Mouse (Mus musculus) cortical plate, adult 2 months (tissue): ENCODE measurements around the gene Brms1. TPM values are rescaled to one million over a fixed set of nuclear protein-coding genes. Genes with fewer than 3 reads are reported as not detected.
A peak's percentile ranks its signal among the peaks of the same experiment; 100 is the strongest.

Source experiments
- H3K27ac ChIP-seq: fragments of 200-500 bp; 2 replicates; pipeline ENCODE4 v1.5.1; 2012; ENCODE audit warnings: low read length, control low read depth, inconsistent platforms; ENCODE audit not compliant: insufficient read depth
- H3K4me1 ChIP-seq: fragments of 200-500 bp; 2 replicates; pipeline ENCODE4 v1.6.1; 2011; ENCODE audit warnings: low read length; ENCODE audit not compliant: control insufficient read depth, insufficient read depth
- H3K4me3 ChIP-seq: fragments of 200-500 bp; 2 replicates; pipeline ENCODE4 v1.5.1; 2011; ENCODE audit warnings: mild to moderate bottlenecking, low read length, control low read depth; ENCODE audit not compliant: insufficient read depth
- CTCF ChIP-seq: fragments of 200-500 bp; IDR thresholded peaks from 2 replicates; pipeline ENCODE4 v1.5.1; 2011; ENCODE audit warnings: mild to moderate bottlenecking, control low read depth, low read length; ENCODE audit not compliant: insufficient read depth; ENCODE audit errors: extremely low read depth
- POLR2A ChIP-seq: fragments of 200-500 bp; IDR thresholded peaks from 2 replicates; pipeline ENCODE4 v1.6.1; 2011; ENCODE audit warnings: mild to moderate bottlenecking, low read length, control low read depth; ENCODE audit not compliant: insufficient read depth; ENCODE audit errors: extremely low read depth
- polyA plus RNA-seq: library from polyadenylated mRNA; depleted of rRNA; stranded (reverse); fragments of >200 nt; gene quantifications from 2 replicates; pipeline ENCODE4 v1.2.3, GENCODE M21; 2012

Gene Brms1
- polyA plus RNA-seq, 1 experiment: 34.8 TPM

DNA sequence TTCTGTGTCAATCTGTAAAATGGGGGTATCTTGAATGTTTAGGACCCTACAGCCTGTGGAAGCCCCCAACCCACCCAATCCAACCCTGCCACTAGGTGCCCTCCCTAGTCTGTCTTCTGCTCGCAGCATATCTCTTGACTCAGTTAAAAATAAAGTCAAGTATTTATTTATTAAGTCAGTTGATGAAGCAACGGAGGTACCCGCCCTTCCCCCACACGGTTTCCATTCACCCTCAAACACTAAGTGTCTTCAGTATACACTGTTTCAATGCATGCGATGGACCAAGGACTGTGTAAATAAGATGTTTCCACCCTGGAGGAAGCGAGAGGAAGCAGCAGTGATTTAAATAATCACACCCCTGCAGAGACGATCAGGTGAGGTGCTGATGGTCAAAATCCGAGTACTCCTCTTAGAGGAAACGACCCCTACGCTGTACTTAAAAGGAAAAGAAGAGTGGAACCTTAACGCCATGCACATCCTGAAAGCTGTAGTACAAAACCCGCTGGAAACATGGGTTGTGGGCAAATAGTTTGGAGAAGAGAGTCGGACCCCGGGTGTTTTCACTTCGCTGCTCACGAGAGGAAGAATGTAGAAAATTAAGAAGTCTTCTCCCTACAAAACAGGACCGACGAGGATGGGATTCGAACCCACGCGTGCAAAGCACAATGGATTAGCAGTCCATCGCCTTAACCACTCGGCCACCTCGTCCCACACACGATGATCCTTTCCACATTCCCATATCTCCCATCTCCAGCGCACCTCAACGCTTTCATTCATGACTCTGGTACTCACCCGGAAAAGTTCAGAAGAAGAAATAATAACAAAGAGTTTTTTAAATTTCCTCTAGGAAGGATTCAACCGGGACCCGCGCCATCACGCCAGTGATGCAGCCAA is 3.2 kb upstream of the Brms1 start:
- TF ChIP-seq CTCF (no peak), POLR2A (no peak)
- H3K27ac ChIP-seq: no peak overlapping the region

GRCm38 (mm10) chr19:5038709-5039156 is 2.4 kb upstream of the Brms1 start, which contains the start of the genes B4gat1 and AC124502.3:
Gene B4gat1, plus strand, starts transcription at chr19:5038826.
Gene AC124502.3, plus strand, starts transcription at chr19:5038891.
- TF ChIP-seq POLR2A (peak; percentile 83), CTCF (no peak)
- H3K4me3 ChIP-seq: peak within 1 kb of the TSS; percentile 65

More for the DNA sequence above, 3.2 kb upstream of the Brms1 start:
- H3K4me3 ChIP-seq: peak overlapping the region; percentile 65
- H3K4me1 ChIP-seq: no peaks in the 10 kb centered on the region

DNA sequence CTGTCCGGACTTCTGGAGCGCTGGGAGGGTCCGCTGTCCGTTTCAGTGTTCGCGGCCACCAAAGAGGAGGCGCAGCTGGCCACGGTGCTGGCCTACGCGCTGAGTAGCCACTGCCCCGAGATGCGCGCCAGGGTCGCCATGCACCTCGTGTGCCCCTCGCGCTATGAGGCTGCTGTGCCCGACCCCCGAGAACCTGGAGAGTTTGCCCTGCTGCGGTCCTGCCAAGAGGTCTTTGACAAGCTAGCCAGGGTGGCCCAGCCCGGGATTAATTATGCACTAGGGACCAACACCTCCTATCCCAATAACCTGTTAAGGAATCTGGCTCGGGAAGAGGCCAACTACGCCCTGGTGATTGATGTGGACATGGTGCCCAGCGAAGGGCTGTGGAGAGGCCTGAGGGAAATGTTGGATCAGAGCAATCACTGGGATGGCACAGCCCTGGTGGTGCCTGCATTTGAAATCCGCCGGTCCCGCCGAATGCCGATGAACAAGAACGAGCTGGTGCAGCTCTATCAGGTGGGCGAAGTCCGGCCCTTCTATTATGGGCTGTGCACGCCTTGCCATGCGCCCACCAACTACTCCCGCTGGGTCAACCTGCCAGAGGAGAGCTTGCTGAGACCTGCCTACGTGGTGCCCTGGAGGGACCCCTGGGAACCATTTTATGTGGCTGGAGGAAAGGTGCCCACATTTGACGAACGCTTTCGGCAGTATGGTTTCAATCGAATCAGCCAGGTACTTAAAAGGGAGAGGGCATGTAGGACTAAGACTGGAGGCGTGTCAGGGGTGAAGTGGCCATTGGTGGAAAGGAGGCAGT is 1.6 kb upstream of the Brms1 start:
- peak overlapping the region; percentile 62 for H3K27ac ChIP-seq
- H3K4me1 ChIP-seq: no peaks in the 10 kb centered on the region
- H3K4me3 ChIP-seq: peak overlapping the region; percentile 65
- TF ChIP-seq POLR2A (no peak), CTCF (no peak)

More at GRCm38 (mm10) chr19:5038709-5039156, 2.4 kb upstream of the Brms1 start, which contains the start of the genes B4gat1 and AC124502.3:
- Histone ChIP-seq H3K4me1 (no peaks in the 10 kb centered on the region), H3K27ac (peak within 1 kb of the TSS; percentile 62)

- H3K27ac ChIP-seq: no peak overlapping the region
- peak overlapping the region; percentile 65 for H3K4me3 ChIP-seq
Measured at GRCm38 (mm10) chr19:5041588-5041987, 434 bp downstream of the Brms1 start.

GRCm38 (mm10) chr19:5045531-5045930 is 4.4 kb downstream of the Brms1 start:
- TF ChIP-seq CTCF (no peak), POLR2A (no peak)
- Histone ChIP-seq H3K27ac (peak overlapping the region; percentile 13; the same call in 1 of the 2 replicates), H3K4me3 (no peak overlapping the region), H3K4me1 (peaks cover 13% of the 10 kb centered on the region)

More at GRCm38 (mm10) chr19:5041588-5041987, 434 bp downstream of the Brms1 start:
- peaks cover 2% of the 10 kb centered on the region; the same call in 1 of the 2 replicates for H3K4me1 ChIP-seq
- no peak for TF ChIP-seq CTCF
- no peak for TF ChIP-seq POLR2A

DNA sequence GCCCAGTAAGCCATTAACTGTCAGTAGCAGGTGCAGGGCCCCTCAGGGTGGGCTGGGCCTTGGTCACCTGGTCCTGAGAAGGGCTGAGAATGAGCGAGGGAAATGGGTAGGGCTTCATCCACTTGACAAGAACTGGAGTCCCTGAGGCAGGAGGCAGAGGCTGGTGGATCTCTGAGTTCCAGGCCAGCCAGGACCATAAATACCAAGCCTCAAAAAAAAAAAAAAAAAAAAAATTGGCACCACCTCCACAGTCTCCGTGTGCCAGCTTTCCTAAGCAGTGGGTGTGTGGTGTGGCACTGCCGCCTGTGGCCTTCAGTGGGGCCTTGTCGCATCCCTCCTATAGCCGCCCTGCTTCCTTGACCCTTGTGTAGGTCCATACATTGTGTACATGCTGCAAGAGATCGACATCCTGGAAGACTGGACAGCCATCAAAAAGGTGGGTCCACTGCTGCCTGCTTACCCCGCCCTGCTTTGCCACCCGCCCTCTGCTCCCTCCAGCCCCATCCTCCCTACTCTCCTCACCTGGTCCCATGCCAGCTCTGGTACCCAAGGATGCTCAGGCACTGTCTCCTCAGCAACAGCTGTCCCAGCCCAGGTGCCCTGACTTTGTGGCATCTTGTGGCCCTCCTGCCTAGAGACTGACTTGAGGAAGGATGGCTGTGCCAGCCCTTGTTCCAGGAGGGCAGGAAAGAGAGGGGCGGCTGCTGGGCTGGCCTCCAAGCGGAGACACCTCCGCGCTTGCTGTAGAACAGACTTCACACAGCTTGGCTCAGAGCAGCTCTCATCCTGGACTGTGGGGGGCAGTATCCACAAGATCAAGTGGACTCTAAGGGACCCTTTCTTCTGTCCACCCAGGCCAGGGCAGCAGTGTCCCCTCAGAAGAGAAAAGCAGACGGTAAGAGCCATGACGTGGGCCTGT is 7.2 kb downstream of the Brms1 start:
- Histone ChIP-seq H3K27ac (peak overlapping the region; percentile 96), H3K4me1 (peaks cover 13% of the 10 kb centered on the region), H3K4me3 (peak overlapping the region; percentile 36)
- TF ChIP-seq CTCF (peak; percentile 33; the same call in 1 of the 2 replicates), POLR2A (peak; percentile 50)

- no peak for TF ChIP-seq CTCF
- no peak for TF ChIP-seq POLR2A
- Histone ChIP-seq H3K27ac (peak overlapping the region; percentile 94), H3K4me3 (no peak overlapping the region), H3K4me1 (peaks cover 13% of the 10 kb centered on the region)
Measured at GRCm38 (mm10) chr19:5049325-5049724, 8.2 kb downstream of the Brms1 start.

DNA sequence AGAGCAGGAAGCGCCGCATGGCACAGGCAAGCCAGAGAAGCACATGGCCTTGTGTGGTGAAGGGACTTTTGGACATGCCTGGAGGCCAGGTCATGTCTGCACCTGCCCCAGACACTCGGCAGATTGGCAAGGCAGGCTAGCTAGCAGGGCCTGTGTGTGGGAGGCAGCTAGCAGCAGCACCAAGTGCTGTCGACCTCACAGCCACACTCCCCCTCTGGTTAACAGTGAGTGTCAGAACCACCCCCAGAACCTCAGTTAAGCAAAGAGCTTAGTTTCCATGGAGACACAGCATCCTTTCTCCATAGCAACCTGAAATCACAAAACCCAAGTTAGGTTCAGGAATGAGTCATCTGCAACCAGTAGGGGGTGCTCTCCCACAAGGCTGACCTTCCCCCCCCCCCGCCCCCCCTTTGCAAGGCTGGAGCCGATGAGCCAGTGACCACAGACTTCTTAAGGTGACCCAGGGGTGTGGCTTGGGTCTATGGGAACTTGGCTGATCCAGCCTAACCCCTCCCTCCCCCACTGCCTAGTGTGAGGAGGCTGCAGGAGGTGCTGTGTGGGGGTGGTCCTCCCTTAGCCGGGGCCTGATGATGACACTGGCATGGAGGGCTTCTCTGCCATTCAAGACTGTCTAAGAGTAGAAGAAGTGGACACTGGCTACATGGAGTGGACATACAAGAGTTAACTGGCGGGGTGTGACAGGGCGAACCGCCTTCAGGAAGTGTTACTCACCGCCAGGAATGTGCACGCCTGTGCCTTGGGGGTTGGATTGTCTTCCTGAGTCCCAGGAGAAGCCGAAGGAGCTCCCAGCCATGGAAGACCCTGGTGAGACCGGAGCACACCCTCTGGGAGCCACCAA is 9.1 kb downstream of the Brms1 start, which contains the start of gene Rin1:
Gene Rin1, plus strand, starts transcription at position 435 of the 859 bp plus-strand sequence.
- Histone ChIP-seq H3K4me3 (peak within 1 kb of the TSS; percentile 58), H3K27ac (peak within 1 kb of the TSS; percentile 94), H3K4me1 (peaks cover 13% of the 10 kb centered on the region)
- TF ChIP-seq CTCF: peak; percentile 40
- peak; percentile 54; the same call in 1 of the 2 replicates for TF ChIP-seq POLR2A
